Mouse (Mus musculus) cerebral cortex, adult 2 months (tissue): Measurements from ENCODE around the gene Mrpl11.

Source experiments
- WGBS: fragments of 180-500 bp; shearing (Covaris S2); methylation state at CpG from one replicate; pipeline ENCODE4 v1.1.7; 2018; 5-methylcytosine and 5-hydroxymethylcytosine counted together

The Mrpl11 gene

DNA sequence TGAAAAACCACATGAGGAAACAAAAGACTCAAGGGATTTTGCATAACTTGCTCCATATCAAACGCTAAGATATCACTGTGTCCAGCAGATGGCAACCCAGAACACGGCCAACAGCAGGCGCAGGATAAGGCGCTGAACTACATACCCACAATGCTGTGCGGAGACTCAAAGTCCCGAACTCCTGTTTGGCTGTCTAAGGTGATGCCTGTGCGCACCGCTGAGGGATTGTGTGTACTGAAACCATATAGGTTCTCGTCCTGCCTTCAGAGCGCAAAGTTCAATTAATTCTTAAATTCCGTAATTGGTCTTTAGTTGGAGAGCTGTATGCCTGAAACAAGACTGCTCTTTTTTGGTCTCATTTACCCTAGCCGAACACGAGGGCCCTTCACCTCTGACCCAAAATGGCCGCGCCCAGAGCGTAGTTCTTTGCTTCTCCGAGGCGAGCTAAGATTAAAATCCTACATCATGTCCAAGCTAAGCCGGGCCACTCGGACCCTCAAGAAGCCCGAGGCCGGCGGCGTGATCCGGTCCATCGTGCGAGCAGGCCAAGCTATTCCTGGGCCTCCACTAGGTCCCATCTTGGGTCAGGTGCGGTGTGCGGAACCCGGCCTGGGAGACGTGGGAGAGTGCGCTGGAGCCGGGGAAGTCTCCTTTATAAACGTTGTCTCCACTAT lies at the start of gene Mrpl11:
Gene Mrpl11 (plus strand): TSS at position 220 of the 674 bp plus-strand sequence.
- WGBS: under 1% methylated on average over 34 of the region's 34 CpGs

DNA sequence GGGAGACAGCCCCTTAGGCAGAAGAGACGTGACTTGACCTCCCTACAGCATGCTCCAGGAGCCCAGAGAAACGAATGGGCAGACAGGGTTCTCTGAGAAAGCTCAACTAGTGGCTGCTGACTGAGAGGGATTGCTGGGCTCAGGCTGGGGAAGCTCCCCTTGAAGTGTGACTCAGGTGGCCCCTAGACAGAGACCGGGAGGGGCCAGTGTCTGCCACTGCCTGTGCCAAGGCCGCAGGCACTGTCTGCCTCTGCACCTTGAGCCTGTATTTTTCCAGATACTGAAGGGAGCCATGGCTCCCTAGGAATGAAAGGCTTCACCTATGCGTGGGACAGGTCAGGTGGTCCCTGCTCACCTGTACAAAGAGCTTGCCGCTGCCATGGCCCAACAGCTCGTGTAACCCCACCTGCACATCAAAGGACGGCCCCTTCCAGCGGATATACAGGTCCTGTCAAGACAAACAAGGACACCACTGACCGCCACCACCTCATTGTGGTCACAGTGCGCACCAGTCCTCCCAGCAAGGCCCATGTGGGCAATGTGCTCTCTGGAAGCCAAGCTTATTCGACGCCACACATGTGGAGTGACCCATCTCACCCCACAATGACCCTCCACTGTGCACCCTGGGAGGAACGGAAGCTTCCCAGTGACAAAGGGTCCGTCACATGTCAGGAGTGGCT lies 45.9 kb upstream of the Mrpl11 start:
- WGBS: 95% methylated on average over 15 of the region's 15 CpGs

GRCm38 (mm10) chr19:4916827-4917226 lies 45.1 kb upstream of the Mrpl11 start:
- WGBS: 82% methylated on average over 10 of the region's 10 CpGs

GRCm38 (mm10) chr19:4919652-4920051 lies 42.3 kb upstream of the Mrpl11 start:
- WGBS: 85% methylated on average over 6 of the region's 6 CpGs

GRCm38 (mm10) chr19:4925121-4925860 lies 36.7 kb upstream of the Mrpl11 start:
- 95% methylated on average over 11 of the region's 11 CpGs for WGBS

DNA sequence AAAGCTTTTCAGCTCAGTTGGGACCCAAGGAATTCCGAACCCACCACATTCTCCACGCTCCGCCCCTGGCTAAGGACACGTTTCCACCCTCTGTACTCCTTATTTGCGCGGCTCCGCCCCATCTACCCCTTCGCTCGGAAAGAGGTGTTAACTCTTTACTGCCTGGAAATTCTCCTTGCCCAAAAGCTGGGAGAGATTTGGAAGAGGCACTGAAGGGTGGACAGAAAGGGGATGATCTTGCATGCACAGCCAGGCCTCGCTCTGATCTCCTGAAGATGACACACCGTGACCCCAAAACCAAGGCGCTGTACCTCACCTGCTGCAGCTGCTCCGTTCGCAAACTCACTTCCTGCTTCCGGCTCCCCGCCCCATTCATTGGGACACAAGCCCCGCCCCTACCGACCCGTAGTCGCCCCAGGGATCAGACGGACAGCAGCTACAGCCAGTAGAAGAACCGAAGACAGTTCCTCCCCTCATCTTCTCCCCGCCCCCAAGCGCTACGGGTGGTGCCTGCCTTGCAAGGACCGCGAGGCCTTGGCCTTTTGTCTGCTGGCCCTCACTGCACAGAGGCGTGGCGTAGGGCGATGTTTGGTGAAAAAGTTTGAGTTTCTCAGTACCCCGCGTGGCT lies 33.9 kb upstream of the Mrpl11 start, which contains the start of gene Dpp3:
Gene Dpp3 (minus strand): TSS at position 384 of the 628 bp plus-strand sequence.
- under 1% methylated on average over 32 of the region's 32 CpGs for WGBS

- WGBS: 45% methylated on average over 5 of the region's 5 CpGs
Measured at GRCm38 (mm10) chr19:4928781-4929180, 33.2 kb upstream of the Mrpl11 start.

DNA sequence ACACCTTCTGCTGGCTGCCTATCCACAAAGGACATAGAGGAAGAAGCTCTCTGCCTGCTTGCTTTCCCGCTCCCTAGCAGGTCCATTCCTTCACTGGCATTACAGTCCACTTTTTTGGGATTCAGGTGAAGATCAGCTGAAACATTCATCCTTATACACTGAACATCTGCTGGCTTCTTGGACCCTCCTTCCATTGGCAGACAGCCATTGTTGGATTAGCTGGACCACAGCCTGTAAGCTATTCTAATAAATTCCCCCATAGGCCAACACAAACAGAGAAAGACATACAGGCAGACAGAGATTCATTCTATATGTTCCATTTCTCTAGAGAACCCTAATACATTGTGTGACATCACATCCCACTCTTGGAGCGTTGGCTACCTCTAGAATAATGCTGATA lies 25.1 kb upstream of the Mrpl11 start:
- WGBS: 91% methylated on average over 2 of the region's 2 CpGs

DNA sequence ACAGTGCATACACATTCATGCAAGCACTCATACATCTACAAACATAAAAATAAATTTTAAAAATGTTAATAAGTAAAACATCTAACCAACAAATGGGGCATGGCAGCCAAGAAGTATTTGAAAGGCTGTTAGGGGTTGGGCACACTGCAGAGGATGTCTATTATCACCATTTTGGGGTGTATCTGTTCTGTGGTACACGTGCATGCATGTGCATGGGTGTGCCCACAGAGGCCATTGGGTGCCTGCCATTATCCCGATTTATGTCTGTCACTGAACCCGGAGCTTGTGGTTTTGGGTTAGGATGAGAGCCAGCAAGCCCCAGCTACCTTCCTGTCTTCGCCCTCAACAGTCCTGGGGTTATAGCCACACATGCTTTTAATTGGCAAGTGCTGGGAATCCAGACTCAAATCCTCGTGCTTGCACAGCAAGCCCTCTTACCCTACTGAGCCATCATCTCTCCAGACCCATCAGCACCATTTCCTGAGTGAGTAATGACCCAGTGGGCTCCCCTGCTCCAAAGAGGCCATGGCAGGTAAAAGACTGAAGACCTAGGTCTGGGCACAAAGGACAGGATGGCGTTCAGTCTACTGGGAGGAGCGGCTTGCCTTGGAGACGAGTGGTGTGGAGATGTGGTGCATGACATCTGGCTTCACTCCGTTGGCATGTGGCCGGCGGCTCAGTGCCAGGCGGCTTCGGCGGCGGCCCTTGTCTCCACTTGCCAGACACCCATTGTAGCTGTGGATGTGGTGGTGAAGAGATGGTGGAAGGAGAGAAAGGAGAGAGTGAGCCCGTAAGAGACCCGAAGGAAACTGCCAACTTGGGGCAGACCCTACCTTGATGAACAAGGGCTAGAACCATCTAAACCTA lies 24.3 kb upstream of the Mrpl11 start:
- WGBS: 81% methylated on average over 17 of the region's 17 CpGs

- WGBS: 2% methylated on average over 44 of the region's 55 CpGs
Measured at GRCm38 (mm10) chr19:4942551-4943252, 19.2 kb upstream of the Mrpl11 start, which contains the start of gene Peli3. Peli3 (minus strand) TSS chr19:4943127.

DNA sequence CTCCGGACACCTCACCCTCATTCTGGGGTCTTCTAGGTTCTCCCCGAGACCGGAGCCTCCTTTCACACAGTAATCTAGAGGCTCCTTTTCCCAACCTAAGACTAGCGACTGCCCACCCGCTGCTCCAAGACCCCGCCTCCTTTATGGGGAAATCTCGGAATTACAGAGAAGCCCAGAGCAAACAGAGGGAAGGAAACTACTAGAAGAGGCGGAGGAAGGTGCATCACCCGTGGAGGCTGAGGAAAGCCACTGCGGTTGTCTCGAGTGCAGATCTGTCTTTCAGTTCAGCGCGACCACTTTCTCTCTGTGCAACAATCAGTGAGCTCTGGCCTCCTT lies 18.7 kb upstream of the Mrpl11 start:
- 3% methylated on average over 13 of the region's 13 CpGs for WGBS

- 49% methylated on average over 6 of the region's 6 CpGs for WGBS
Measured at GRCm38 (mm10) chr19:4945540-4945939, 16.4 kb upstream of the Mrpl11 start.

GRCm38 (mm10) chr19:4948641-4949040 lies 13.3 kb upstream of the Mrpl11 start:
- WGBS: 84% methylated on average over 9 of the region's 9 CpGs

DNA sequence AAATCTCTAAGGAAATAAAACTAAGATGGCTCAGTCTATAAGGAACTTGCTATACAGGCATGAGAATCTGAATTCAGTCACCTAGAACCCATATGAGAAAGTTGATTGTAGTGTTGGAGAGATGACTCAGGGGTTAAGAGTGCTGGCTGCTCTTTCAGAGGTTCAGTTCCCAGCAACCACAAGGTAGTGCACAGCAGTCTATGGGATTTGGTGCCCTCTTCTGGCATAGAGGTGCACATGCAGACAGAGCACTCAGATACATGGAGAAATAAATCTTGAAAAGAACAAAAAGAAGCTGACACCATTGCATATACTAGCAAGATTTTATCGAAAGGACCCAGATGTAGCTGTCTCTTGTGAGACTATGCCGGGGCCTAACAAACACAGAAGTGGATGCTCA lies 6.3 kb downstream of the Mrpl11 start:
- 91% methylated on average over 2 of the region's 2 CpGs for WGBS

DNA sequence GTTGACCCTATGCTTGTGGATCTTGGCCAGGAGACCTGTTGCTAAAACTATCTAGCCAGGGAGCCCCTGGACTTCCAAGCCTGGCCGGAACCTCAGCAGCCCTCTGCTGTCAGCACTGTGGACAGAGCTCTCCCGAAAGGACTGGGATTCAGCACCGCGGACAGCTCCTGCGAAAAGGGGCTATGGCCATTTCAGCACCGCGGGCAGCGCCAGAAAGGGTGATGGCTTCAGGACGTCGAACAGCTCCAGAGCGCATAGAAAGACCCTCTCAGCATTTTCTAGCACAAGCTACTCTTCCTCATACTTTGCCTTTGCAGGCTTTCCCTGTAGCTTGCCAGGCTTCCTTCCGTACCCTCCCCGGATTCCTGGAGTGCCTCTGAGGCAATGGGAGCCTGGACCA lies 27.1 kb downstream of the Mrpl11 start:
- WGBS: 3% methylated on average over 13 of the region's 13 CpGs

- 7% methylated on average over 47 of the region's 47 CpGs for WGBS
Measured at GRCm38 (mm10) chr19:4989434-4990255, 27.7 kb downstream of the Mrpl11 start.

GRCm38 (mm10) chr19:4990256-4990625 lies 28.3 kb downstream of the Mrpl11 start, which contains the start of gene Npas4:
Npas4 (minus strand) TSS chr19:4990316.
- WGBS: 12% methylated on average over 4 of the region's 4 CpGs

DNA sequence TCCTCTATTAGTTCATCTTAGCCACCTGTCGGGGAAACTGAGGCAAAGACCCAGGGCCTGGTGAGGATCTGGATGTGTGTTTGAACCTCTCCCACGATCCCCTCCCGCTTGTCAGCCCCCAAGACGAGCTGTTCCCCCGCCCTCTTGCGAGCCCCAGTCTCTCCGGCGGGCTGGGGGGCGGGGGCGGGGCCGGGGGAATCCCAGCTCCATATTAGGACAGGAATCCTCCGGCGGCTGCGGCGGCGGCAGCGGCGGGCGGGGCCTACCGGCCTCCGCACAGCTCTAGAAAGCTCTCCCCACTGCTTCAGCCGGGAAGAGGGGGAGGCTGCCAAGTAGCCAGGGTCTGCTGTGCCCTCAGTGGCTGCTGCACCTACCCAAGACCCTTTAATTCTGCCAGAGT lies 28.8 kb downstream of the Mrpl11 start:
- WGBS: under 1% methylated on average over 22 of the region's 22 CpGs

- WGBS: 9% methylated on average over 8 of the region's 8 CpGs
Measured at GRCm38 (mm10) chr19:4992371-4992770, 30.4 kb downstream of the Mrpl11 start.

DNA sequence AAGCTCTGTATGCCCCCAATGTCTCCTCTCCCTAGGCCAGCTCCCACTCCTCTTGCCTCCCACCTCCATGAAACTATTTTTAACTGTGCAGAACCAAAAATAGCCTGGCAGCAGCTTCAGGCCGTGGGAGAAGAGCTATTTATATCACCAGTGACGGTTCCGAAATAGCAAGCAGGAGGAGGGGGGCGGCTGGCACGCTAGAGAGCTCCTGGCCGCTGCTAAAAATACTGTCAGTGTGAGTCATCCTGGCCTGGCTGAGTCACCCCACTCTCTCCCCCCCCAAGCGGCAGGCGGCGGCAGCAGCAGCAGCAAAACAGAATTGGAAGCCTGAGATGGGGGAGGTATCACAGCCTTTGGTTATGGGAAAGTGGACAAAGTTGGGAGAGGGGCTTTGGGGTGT lies 31.0 kb downstream of the Mrpl11 start:
- 0% methylated on average over 9 of the region's 9 CpGs for WGBS
